Mouse (Mus musculus): ENCODE data around the gene Pecam1. TPM values are rescaled to one million over a fixed set of nuclear protein-coding genes. Genes with fewer than 3 reads are reported as not detected.
"Not testable (repeated sequence)": the region's sequence is repeated elsewhere in the genome, so short reads cannot be mapped to it uniquely, and the experiment has no call there.

Pecam1 gene
- total and polyA plus RNA-seq, 2 experiments from 2014 or later: 63.2 to 126 TPM

GRCm38 (mm10) chr11:106638551-106639355 lies 111.7 kb downstream of the Pecam1 start:
- H3K27me3 ChIP-seq (ENCODE audit: control insufficient read depth, insufficient read depth, low read length): no peaks in the 10 kb centered on the region
- TF ChIP-seq CTCF (IDR thresholded peaks at IDR 0.05; ENCODE audit: low read depth): no peak
- ATAC-seq (ENCODE audit: insufficient read depth, low read depth) (no peak), DNase-seq (ENCODE audit: low spot score) (no peak)
- no peaks in the 10 kb centered on the region for H3K9me3 ChIP-seq (replicated peaks; ENCODE audit: control insufficient read depth, low read length)
- H3K27ac ChIP-seq (ENCODE audit: low read depth): no peak overlapping the region
- H3K9ac ChIP-seq (replicated peaks; ENCODE audit: low read depth, low read length): no peak overlapping the region
- no peak overlapping the region for H3K4me3 ChIP-seq (ENCODE audit: low read depth, low read length)
- WGBS: 53% methylated on average over 9 of the region's 9 CpGs
- no peaks in the 10 kb centered on the region for H3K36me3 ChIP-seq (replicated peaks; ENCODE audit: control insufficient read depth, insufficient read depth, low read length)
- no peak overlapping the region for H3K4me2 ChIP-seq (ENCODE audit: low read depth, low read length)
- peaks cover 4% of the 10 kb centered on the region; the same call in 1 of the 2 replicates for H3K4me1 ChIP-seq (ENCODE audit: control insufficient read depth, insufficient read depth)

DNA sequence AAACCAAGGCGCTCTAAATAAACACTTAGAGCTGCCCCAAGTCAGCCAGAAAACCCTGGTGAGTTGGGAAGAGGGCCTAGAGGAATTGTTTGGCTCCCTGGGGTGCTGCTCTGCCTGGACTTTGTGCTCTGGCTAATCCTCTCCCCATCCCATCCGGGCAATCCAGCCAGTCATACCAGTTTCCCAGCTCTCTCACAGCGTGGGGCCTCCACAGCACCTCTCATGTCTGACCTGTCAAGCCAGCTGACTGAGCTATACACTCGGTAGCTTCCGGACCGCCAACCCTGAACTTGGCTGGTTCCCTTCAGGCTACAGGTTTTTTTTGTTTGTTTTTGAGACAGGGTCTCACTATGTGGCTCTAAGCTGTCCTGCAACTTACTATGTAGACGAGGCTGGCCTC lies 112.7 kb downstream of the Pecam1 start:
- Histone ChIP-seq H3K4me2 (ENCODE audit: low read depth, low read length) (no peak overlapping the region), H3K27ac (ENCODE audit: low read depth) (no peak overlapping the region), H3K36me3 (replicated peaks; ENCODE audit: control insufficient read depth, insufficient read depth, low read length) (no peaks in the 10 kb centered on the region), H3K4me3 (ENCODE audit: low read depth, low read length) (no peak overlapping the region), H3K9ac (replicated peaks; ENCODE audit: low read depth, low read length) (no peak overlapping the region), H3K4me1 (ENCODE audit: control insufficient read depth, insufficient read depth) (peaks cover 4% of the 10 kb centered on the region; the same call in 1 of the 2 replicates), H3K9me3 (replicated peaks; ENCODE audit: control insufficient read depth, low read length) (no peaks in the 10 kb centered on the region), H3K27me3 (ENCODE audit: control insufficient read depth, insufficient read depth, low read length) (no peaks in the 10 kb centered on the region)
- ATAC-seq (ENCODE audit: insufficient read depth, low read depth) (no peak), DNase-seq (ENCODE audit: low spot score) (no peak)
- TF ChIP-seq CTCF (IDR thresholded peaks at IDR 0.05; ENCODE audit: low read depth) (no peak), EP300 (IDR thresholded peaks at IDR 0.05; ENCODE audit: low read depth) (no peak)
- 59% methylated on average over 7 of the region's 7 CpGs for WGBS

GRCm38 (mm10) chr11:106635946-106636345 lies 114.5 kb downstream of the Pecam1 start:
- no peak overlapping the region for H3K4me2 ChIP-seq (ENCODE audit: low read depth, low read length)
- H3K27ac ChIP-seq (ENCODE audit: low read depth): no peak overlapping the region
- no peaks in the 10 kb centered on the region for H3K9me3 ChIP-seq (replicated peaks; ENCODE audit: control insufficient read depth, low read length)
- TF ChIP-seq EP300 (IDR thresholded peaks at IDR 0.05; ENCODE audit: low read depth) (no peak), CTCF (IDR thresholded peaks at IDR 0.05; ENCODE audit: low read depth) (no peak)
- H3K36me3 ChIP-seq (replicated peaks; ENCODE audit: control insufficient read depth, insufficient read depth, low read length): no peaks in the 10 kb centered on the region
- H3K4me3 ChIP-seq (ENCODE audit: low read depth, low read length): no peak overlapping the region
- 58% methylated on average over 2 of the region's 2 CpGs for WGBS
- peaks cover 4% of the 10 kb centered on the region; the same call in 1 of the 2 replicates for H3K4me1 ChIP-seq (ENCODE audit: control insufficient read depth, insufficient read depth)
- H3K9ac ChIP-seq (replicated peaks; ENCODE audit: low read depth, low read length): no peak overlapping the region
- DNase-seq (ENCODE audit: low spot score) (no peak), ATAC-seq (ENCODE audit: insufficient read depth, low read depth) (no peak)
- H3K27me3 ChIP-seq (ENCODE audit: control insufficient read depth, insufficient read depth, low read length): no peaks in the 10 kb centered on the region

GRCm38 (mm10) chr11:106634175-106634574 lies 116.3 kb downstream of the Pecam1 start:
- H3K27ac ChIP-seq (ENCODE audit: low read depth); H3K4me3 ChIP-seq (ENCODE audit: low read depth, low read length); DNase-seq (ENCODE audit: low spot score); H3K27me3 ChIP-seq (ENCODE audit: control insufficient read depth, insufficient read depth, low read length); ATAC-seq (ENCODE audit: insufficient read depth, low read depth); H3K9ac ChIP-seq (replicated peaks; ENCODE audit: low read depth, low read length); H3K4me2 ChIP-seq (ENCODE audit: low read depth, low read length); H3K9me3 ChIP-seq (replicated peaks; ENCODE audit: control insufficient read depth, low read length); H3K36me3 ChIP-seq (replicated peaks; ENCODE audit: control insufficient read depth, insufficient read depth, low read length); H3K4me1 ChIP-seq (ENCODE audit: control insufficient read depth, insufficient read depth): not testable (repeated sequence)
- WGBS: 83% methylated on average over 3 of the region's 3 CpGs

DNA sequence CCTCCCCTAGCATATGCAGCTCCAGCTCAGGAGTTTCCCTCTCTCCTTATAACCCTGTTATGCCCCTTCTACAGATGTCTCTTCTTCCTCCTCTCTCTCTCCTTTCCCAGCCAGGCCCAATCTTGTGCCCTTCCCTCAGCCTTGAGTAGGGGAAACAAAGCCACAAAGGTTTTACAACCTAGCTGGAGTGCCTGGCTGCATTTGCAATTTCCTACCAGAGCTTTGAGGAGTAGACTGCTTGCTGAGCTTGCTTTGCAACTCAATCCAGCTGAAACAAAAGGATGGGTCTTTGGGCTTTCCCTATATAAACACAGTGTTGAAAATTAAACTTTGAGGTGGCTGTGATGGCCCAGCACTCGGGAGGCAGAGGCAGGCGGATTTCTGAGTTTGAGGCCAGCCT lies 117.0 kb downstream of the Pecam1 start:
- DNase-seq (ENCODE audit: low spot score) (no peak), ATAC-seq (ENCODE audit: insufficient read depth, low read depth) (no peak)
- no peak overlapping the region for H3K4me3 ChIP-seq (ENCODE audit: low read depth, low read length)
- no peak overlapping the region for H3K9ac ChIP-seq (replicated peaks; ENCODE audit: low read depth, low read length)
- TF ChIP-seq CTCF (IDR thresholded peaks at IDR 0.05; ENCODE audit: low read depth) (no peak), EP300 (IDR thresholded peaks at IDR 0.05; ENCODE audit: low read depth) (no peak)
- no peak overlapping the region for H3K4me2 ChIP-seq (ENCODE audit: low read depth, low read length)
- no peaks in the 10 kb centered on the region for H3K9me3 ChIP-seq (replicated peaks; ENCODE audit: control insufficient read depth, low read length)
- H3K4me1 ChIP-seq (ENCODE audit: control insufficient read depth, insufficient read depth): no peaks in the 10 kb centered on the region
- H3K36me3 ChIP-seq (replicated peaks; ENCODE audit: control insufficient read depth, insufficient read depth, low read length): no peaks in the 10 kb centered on the region
- H3K27me3 ChIP-seq (ENCODE audit: control insufficient read depth, insufficient read depth, low read length): no peaks in the 10 kb centered on the region
- H3K27ac ChIP-seq (ENCODE audit: low read depth): no peak overlapping the region
- WGBS: 86% methylated on average over 2 of the region's 2 CpGs

- Histone ChIP-seq H3K4me1 (ENCODE audit: control insufficient read depth, insufficient read depth) (no peaks in the 10 kb centered on the region), H3K27ac (ENCODE audit: low read depth) (no peak overlapping the region), H3K9ac (replicated peaks; ENCODE audit: low read depth, low read length) (no peak overlapping the region), H3K27me3 (ENCODE audit: control insufficient read depth, insufficient read depth, low read length) (no peaks in the 10 kb centered on the region), H3K36me3 (replicated peaks; ENCODE audit: control insufficient read depth, insufficient read depth, low read length) (no peaks in the 10 kb centered on the region), H3K9me3 (replicated peaks; ENCODE audit: control insufficient read depth, low read length) (no peaks in the 10 kb centered on the region), H3K4me2 (ENCODE audit: low read depth, low read length) (no peak overlapping the region), H3K4me3 (ENCODE audit: low read depth, low read length) (no peak overlapping the region)
- no peak for TF ChIP-seq EP300 (IDR thresholded peaks at IDR 0.05; ENCODE audit: low read depth)
- peak; percentile 93 for TF ChIP-seq CTCF (IDR thresholded peaks at IDR 0.05; ENCODE audit: low read depth)
- peak; percentile 58; the same call in 1 of the 2 replicates for ATAC-seq (ENCODE audit: insufficient read depth, low read depth)
- WGBS: 21% methylated on average over 6 of the region's 6 CpGs
- peak; percentile 89 for DNase-seq (ENCODE audit: low spot score)
Observed at GRCm38 (mm10) chr11:106627692-106628091, 122.7 kb downstream of the Pecam1 start.
